Mouse (Mus musculus) spleen, embryonic (tissue): ENCODE results near the gene Tnfrsf14.

Experiments used
- CTCF ChIA-PET: fragments of 350-600 bp; sonication (Branson Sonifier 250); formaldehyde crosslinking; loops from one replicate; lab custom pipeline; 2022; lab: Charles Lee

Tnfrsf14 gene

DNA sequence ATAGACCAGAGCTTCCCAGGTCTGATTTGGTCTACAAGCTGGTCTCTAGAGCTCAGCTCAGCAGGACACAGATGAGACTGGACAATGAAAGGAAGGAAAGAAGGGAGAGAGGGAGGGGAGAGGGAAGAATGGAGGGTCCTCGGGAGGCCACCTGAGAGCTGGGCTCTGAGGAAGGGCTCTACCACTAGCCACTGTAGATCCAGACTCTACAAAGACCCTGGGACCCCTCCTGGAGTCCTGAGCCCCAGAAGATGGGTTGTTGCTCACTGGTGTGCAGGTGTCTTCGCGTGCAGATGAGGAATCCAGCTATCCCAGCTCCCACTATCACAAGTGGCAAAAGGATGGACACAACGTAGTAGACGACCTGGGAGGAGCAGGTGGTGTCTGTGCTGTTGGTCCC lies 5.4 kb downstream of the Tnfrsf14 start:
- CTCF ChIA-PET: interaction anchor here (0.6 to 0.9 kb wide), 2 partner anchors 13 to 77 kb away, joined by 3 to 4 read pairs; no protein-coding TSS in a partner anchor

DNA sequence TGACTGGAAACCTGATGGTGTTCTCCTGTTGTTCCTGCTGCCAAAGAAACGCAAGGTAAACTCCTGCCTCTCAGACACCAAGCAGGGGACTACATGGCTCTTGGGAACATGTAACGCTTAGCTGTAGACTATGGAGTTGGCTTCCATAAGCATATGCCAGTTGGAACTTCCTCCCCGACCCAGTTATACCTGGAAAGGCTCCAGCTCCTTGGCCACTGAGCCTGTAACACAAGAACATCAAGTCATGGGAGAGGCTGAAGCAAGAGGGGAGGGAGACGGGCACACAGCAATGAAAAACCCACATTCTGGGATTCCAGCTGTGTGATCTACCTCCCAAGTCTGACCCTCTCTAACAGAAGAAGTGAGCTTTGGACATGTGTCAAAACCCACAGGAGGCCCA lies 6.1 kb downstream of the Tnfrsf14 start:
- CTCF ChIA-PET: no interaction called here

DNA sequence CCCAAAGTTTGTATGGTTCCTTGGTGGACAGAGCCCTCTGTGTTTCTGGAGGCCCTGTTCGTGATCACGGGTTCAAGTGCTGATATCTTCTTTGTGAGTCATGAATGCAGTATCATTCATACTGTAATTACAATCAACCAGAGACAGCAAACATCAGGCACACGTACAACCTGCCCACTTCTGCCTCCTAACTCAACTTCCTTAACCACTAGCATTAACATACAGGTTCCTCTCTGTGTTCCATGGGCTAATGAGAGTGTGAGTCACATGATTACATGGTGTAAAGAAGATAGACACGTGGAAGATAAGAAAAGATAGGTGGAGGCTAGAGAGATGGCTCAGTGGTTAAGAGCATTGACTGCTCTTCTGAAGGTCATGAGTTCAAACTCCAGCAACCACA lies 11.7 kb downstream of the Tnfrsf14 start:
- CTCF ChIA-PET: no interaction called here

DNA sequence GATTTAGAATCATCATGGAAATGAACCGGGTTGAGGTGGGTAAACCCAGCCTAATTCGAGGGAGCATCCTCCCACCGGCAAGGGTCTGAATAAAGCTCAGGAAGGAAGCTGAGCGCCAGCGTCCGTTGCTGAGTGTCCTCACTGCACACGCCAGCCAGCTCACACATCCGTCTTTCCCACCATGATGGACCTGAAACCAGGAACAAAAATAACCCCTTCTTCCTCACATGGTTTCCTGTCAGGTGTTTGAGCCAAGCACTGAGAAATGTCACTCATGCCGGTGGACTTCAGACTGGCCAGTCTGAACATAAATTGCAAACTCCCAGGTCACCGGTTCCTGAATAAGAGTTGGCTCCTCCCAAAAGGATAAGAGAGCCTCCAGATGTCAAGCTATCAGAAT lies 13.1 kb downstream of the Tnfrsf14 start:
- CTCF ChIA-PET: no interaction called here

DNA sequence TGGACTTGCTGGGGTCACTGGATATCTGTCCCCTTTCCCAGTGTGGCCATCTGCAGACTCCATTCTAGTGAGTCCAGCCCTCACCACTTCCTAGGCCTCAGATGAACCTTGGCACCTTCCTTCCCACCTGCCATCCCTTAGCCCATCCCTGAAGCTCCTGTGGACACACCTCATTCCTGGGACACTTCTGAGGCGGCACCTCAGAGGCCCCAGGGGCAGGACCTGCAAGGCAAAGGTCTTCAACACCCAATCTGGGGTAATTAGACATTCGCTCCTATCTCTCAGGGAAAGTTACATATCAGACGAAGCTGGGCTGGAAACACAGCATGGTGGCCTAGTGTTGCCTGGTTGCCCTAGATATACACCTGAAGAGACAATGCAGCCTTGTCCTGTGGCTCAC lies 13.7 kb downstream of the Tnfrsf14 start:
- CTCF ChIA-PET: no interaction called here

DNA sequence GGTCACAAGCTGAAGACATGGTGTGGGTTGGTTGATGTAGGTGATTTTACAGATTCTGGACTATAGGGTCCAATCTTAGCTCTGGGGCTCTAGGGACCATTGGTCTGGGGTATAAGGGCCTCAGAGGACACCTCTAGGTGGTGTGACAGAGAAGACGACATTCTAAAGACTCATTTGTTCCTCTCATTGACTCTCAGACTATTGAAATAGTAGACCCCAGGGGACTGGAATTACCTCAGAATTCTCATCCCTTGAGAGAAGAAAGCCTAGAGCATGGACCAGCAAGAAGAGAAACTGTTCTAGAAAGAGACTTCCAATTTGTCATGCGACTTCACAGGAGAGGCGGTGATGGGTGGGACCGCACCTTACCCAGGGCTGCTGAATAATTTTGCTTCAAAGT lies 14.1 kb downstream of the Tnfrsf14 start:
- CTCF ChIA-PET: no interaction called here

DNA sequence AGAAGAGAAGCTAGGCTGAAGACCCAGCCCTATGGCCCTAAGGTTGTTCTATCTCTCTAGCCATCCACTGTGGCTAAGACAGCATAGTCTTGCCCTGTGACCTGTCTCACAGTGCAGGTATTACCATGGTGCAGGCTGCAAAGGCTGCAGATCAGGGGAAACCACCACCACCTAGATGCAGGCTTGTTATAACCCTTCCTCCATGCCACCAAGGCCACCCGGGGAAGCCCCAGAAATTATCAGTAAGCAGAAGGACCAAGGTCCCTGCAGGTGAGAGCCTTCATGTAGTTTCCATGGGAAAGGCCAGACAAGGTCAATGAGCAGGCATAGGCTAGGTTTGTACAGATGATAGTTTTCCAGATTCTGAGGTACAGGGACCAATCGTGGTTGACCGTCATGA lies 14.5 kb downstream of the Tnfrsf14 start:
- CTCF ChIA-PET: no interaction called here

DNA sequence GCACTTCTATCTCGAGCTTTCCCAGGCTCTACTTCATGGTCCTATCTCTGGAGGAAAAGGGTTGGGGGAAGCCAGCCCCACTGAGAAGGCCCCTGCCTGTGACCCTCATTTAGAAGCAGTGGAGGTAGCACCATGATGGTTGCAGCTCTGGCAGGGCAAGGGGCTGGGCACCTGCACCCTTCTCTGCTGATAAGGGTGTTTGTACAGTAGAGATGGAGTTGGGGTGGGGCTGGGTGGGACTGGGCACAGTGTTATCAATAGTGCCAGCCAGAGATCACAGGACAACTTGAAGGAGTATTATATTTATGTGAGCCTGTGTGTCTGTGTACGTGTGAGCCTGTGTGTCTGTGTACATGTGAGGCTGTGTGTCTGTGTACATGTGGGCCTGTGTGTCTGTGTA lies 16.7 kb downstream of the Tnfrsf14 start:
- CTCF ChIA-PET: interaction anchor here (0.5 kb wide), 1 partner anchor 8 kb away, joined by 9 read pairs; no protein-coding TSS in a partner anchor

DNA sequence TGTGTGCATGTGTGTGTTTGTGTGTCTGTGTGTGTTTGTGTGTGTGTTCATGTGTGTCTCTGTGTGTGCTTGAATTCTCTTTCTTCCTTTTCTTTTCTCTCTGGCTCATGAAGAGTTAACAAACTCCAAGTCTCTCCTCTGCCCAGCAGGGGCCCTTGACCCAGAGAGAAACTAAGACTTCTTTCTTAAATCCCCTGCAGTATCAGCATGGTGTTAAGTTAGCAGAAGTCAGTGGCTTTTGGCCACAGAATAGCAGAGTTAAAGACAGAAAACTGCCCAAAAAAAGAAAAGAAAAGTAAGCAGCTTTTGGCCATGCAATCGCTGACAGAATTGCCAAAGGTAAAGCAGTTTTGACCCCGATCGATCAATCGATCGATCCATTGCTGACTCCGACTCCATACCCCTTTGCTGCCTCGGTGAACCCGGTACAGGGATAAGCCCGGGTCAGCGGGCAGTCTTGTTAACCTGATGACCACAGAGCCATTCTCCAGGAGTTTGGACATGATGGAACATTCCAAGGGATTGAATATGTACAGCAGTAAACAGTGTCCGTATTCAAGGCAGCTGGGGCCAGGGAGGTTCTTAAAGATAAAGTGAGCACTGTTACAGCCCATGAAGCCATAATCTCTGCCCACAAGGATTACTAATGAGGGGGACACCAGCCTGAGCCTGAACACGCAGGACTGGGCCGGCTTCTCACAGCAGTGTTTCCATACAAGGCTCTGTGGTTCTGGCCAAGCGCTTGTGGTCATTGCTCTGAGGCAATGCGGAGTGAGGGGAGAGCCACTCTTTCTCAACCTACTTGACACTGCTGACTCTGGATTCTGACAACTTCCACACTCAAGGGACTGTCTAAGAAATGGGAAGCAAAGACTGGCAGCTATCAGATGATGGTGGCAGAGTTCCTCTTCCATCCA lies 17.5 kb downstream of the Tnfrsf14 start:
- CTCF ChIA-PET: interaction anchor here (0.5 kb wide), 1 partner anchor 9 kb away, joined by 9 read pairs; no protein-coding TSS in a partner anchor

DNA sequence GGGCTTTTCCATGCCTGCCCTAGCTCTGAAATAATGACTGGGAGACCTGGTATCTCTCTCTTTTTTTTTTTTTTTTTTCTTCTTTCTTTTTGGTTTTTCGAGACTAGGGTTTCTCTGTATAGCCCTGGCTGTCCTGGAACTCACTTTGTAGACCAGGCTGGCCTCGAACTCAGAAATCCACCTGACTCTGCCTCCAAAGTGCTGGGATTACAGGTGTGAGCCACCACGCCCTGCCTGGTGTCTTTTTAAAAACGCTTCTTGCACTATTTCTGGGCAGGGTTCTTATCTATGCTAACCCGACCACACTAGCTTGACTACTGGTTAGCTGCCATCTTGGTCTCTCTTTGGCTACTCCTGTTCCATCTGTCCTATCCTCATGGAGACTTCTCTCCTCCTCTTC lies 19.9 kb downstream of the Tnfrsf14 start:
- CTCF ChIA-PET: interaction anchor here (0.6 kb wide), 2 partner anchors 8 to 28 kb away, joined by 3 to 4 read pairs; no protein-coding TSS in a partner anchor

DNA sequence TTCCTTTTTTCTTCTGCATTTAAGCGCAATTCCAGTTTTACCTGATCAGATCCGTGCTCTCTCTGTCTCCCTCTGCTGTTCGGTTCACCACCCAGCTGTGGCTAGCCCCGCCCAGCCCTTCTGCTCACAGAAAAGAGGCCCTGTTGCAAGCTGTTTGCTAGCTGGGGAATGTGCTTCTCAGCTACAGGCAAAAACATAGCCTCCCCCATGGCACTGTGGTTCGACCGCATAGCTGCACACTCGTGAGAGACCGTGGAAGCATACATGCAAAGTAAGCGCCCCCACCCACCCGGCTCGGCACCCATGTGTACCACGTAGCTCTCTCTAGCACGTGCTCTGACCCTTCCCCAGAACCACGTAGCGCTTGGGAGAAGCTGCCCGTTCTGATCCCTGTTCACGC lies 20.5 kb downstream of the Tnfrsf14 start:
- CTCF ChIA-PET: interaction anchor here (0.6 kb wide), 2 partner anchors 8 to 28 kb away, joined by 3 to 4 read pairs; no protein-coding TSS in a partner anchor

DNA sequence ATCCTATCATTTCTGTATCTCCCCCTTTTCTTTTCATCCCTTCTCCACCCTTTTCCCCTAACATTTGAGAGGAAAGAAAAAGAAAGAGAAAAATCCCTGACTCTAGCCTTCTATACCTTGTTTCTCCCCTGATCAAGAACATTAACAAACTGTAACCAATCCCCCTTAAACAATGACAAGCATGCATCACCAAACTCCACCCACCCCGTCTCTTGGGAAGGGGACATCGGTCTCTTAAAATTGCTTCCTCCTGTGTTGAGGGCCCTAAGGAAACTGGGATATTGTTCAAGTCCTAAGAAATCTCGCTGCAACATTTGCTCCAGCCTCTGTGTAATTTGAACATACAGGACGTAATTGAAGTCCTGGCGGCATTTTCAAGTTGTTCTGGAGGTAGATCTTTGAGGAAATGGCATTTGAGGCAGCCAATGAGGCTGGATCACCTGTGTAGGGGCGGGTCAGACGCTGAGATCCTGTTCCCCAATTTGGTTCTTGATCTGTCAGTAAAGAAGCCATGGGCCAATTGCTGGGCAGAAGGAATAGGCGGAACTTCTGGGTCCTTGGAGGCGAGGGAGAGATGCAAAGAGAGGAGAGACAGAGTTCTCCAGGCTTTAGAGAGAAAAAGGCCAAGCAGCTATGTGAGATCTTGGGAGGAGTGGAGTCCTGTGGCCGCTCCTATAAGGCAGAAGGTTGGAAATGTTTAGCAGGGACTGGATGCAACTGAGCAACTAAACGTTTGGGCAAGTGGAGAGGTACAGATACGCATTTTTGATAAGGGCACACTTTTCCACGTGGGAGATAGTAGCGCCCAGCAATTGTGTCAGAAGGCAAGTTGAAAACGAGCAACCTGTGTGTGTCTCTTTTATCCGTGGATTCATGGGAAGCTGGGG lies 23.9 kb downstream of the Tnfrsf14 start:
- CTCF ChIA-PET: no interaction called here

DNA sequence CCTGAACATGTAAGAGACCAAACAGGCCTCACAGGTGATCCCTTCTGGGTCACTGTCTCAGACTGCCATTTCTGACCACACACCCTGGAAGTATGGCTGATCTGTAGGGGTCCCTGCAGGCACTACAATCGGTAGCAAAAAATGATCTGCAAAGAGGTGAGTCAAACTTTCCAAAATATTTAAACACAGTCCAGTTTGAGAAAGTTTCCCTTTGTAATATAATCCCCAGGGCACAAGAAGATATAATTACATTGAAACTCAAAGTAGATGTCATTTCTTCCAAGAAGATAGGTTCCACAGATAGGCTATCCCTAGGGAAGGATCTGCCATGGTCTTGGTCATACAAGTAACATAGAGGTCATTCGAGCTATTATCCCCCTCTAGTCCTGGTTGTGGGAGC lies 26.0 kb downstream of the Tnfrsf14 start:
- CTCF ChIA-PET: no interaction called here

DNA sequence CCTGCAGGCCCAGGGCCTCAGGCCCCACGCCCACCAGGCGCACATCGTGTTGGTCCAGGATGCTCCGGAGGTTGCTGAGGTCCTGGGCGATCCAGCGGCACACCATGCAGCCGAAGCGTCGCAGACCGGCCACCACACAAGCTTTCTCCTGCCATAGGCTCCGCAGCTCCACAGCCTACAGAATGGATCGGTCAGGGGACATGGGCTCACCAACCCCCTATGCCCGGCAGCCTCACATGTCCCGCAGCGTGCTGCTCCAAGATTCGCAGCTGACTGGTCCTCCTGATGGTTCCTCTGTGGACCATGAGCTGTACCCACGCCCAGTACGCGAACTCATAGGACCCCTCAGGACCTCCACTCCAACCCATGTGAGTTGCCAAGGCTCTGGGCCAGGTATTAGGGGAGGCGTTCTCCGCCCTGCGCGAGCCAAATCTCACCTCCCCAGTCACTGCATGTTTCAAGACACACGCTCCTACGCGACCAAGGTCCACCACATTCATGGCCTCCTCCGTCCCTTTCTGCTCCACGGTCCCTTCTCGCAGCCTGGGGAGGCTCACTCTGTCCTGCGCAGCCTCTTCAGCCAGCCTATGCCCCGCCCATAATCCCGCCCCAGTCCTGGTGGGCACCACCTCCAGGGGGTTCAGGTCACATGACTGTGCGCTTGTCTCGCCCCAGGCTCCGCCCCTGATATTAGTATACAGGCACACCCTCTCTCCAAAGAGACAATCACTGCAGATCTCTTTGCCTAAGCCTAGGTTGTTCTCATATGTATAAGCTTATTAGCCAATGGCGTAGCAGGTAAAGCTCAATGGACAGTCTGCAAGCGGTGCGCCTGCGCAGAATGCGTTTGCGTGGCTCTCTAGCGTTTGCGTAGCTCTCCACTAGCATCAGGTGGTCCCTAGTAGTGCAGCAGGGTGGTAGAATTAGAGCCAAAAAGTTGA lies 29.6 kb downstream of the Tnfrsf14 start, which contains the start of gene Fam213b:
TSS of gene Fam213b (minus strand) at position 630 of the 941 bp plus-strand sequence.
- CTCF ChIA-PET: no interaction called here

DNA sequence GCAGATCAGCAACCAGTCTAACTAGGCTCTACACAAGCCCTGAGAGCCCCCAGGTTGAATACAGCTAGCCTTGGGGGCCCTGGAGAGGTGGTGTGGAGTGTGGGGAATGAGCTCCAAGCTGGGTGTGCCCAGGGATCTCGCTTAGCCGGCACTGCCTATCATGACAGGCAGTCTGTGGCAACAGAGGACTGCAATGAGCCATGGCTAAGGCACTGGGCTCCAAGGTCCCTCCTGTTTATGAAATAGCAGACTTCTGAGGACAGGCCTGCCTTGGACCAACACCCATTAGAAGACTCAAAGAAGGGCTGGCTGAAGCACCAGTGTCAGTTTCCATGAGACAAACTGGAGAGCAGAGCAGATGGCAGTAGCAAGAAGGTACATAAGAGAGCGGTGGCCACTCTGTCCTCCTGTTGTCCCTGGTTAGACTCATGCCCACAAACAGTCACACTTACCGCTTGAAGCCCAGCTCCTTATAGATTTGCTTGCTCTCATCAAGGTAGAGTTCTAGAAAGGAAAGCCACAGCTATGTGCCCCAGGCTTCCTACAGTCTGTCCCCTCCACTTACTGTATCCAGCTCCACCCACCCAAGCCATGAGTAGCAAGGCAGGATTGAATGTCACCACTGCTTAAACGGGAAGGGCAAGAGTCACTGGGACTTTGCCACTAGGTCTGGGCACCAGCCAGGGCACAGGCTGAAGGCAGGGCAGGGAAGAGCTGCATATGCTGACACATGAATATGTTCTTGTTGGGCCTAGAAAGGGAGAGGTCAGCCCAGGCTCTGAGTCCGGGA lies 30.5 kb downstream of the Tnfrsf14 start:
- CTCF ChIA-PET: interaction anchor here (0.9 kb wide), 1 partner anchor 15 kb away, joined by 4 read pairs; no protein-coding TSS in a partner anchor

DNA sequence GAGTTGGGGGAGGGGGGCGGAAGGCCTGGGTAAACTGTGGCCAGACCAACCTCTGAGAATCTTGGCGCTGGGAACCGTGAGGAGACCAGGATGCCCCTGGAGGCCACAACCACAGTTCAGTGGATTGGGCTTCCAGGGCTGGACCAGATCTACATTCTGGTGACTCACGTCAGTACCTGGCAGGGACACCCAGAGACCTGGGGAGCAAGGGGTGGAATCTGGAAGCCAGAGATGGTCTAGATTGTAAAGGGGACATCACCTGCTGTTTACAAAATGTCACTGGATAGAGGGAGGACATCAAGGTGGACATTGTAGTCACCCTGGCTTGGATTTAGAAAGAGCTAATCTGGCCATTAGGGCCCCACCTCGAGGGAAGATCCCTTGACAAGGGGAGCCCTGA lies 32.8 kb downstream of the Tnfrsf14 start:
- CTCF ChIA-PET: interaction anchor here (0.6 to 0.7 kb wide), 3 partner anchors 43 to 598 kb away, joined by 3 to 4 read pairs (median 3); no protein-coding TSS in a partner anchor

DNA sequence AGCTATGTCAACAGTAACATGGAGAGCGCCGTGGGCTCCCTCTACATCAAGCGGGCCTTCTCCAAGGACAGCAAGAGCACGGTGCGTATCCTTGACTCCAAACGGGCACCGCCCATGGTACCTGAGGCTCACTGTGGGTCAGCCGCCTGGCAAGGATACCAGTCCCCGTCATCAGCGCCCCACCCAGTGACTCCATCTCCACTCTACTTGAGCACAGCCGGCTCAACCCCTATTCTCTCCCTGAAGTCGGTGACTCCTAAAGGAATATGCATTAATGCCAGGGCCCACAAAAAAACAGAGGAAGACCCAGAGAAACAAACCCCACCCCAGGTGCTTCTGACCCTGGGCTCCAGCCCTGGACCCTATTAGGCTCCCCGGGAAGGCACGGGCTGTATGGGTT lies 37.5 kb downstream of the Tnfrsf14 start:
- CTCF ChIA-PET: no interaction called here

DNA sequence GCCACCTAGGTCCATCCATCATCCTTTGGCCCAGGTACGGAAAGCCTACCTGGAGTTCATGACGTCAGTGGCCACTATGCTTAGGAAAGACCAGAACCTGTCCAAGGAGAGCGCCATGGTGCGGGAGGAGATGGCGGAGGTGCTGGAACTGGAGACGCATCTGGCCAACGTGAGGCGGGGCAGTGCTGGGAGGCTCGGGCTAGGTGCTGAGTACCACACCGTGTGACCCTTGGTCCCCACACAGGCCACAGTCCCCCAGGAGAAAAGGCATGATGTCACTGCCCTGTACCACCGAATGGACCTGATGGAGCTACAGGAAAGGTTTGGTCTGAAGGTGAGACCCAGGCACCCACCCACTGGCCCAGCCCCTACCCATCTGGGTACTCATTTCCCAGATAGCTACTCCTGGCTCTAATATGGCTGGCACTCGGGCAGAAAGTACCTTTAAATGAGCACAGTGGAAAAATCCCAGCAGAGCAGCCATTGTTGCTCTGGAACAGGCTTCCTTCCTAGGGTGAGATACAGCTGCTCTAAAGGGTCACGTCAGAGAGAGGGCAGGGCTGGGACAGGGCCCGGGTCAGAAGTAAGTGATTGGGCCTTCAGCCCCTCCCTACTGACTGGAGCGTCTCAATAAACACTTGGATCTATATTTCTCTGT lies 40.6 kb downstream of the Tnfrsf14 start:
- CTCF ChIA-PET: no interaction called here

DNA sequence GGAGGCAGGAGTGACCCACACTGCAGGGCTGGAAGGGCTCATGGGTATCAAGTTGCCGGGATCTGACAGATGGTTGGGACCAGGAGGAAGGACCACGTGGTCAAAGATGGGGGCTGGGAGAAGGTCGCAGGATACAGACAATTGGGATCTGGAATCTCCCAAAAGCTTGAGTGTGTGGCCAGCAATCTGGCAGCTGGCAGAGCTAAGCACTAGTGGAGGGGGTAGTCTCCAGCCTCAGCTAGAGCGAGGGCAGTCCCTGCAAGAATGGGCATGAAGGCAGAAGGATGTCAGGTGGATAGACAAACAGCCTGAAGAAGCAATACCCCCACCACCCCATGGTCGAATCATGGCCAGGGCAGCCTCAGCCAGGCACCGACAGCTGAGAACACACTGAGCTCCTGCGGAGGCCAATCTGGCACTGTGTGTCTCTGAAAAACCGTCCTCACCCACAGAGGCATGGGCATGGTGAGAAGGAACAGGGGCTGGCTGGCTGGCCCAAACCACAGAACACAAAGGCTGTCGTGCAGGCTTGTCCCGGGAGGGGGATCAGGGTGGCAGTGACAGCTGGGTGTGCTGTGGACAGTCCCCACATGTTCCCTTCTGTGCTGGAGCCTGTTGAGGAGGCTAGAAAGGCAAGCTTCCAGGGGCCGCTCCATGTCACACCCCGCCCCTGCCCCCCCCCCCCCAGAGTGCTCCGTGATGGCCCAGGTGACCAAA lies 41.3 kb downstream of the Tnfrsf14 start:
- CTCF ChIA-PET: no interaction called here
